Mouse (Mus musculus) forebrain, embryonic 11.5 days (tissue): ENCODE results near the gene Gne. TPM values are rescaled to one million over a fixed set of nuclear protein-coding genes. Genes with fewer than 3 reads are reported as not detected.

Source experiments
- ATAC-seq: fragments of 200-750 bp; cut with Nextera tagmentation; replicated peaks from 2 replicates; pipeline ENCODE4 v1.8.0; 2017; ENCODE audit warnings: moderate TSS enrichment; ENCODE audit not compliant: low FRiP score
- DNase-seq: peaks from one replicate; pipeline ENCODE4 v3.0.0-alpha.2; 2017; ENCODE audit warnings: low spot score
- H3K27ac ChIP-seq: fragments of 300-500 bp; sonication (generic); 2 replicates; pipeline ENCODE4 v1.5.1; 2014; ENCODE audit warnings: low read depth, low read length
- H3K27me3 ChIP-seq: fragments of 300-500 bp; sonication (generic); 2 replicates; pipeline ENCODE4 v1.6.1; 2014; ENCODE audit warnings: mild to moderate bottlenecking, low read length, mixed read lengths; ENCODE audit not compliant: control insufficient read depth, insufficient read depth
- H3K36me3 ChIP-seq: fragments of 300-500 bp; sonication (generic); 2 replicates; pipeline ENCODE4 v1.6.1; 2014; ENCODE audit warnings: mild to moderate bottlenecking, low read length, moderate library complexity, mixed read lengths; ENCODE audit not compliant: control insufficient read depth, insufficient read depth
- H3K4me1 ChIP-seq: fragments of 300-500 bp; sonication (generic); replicated peaks from 2 replicates; pipeline ENCODE4 v1.6.1; 2014; ENCODE audit warnings: low read length, mixed read lengths; ENCODE audit not compliant: control insufficient read depth, insufficient read depth
- H3K4me2 ChIP-seq: fragments of 300-500 bp; sonication (generic); 2 replicates; pipeline ENCODE4 v1.6.1; 2014; ENCODE audit warnings: low read depth, mild to moderate bottlenecking, low read length, moderate library complexity, mixed read lengths; ENCODE audit not compliant: severe bottlenecking
- H3K4me3 ChIP-seq: fragments of 300-500 bp; sonication (generic); 2 replicates; pipeline ENCODE4 v1.5.1; 2014; ENCODE audit warnings: low read depth, low read length
- H3K9ac ChIP-seq: fragments of 300-500 bp; sonication (generic); 2 replicates; pipeline ENCODE4 v1.6.1; 2014; ENCODE audit warnings: low read length
- H3K9me3 ChIP-seq: fragments of 300-500 bp; sonication (generic); 2 replicates; pipeline ENCODE4 v1.6.1; 2016; ENCODE audit warnings: low read length, mixed read lengths; ENCODE audit not compliant: control insufficient read depth
- WGBS: fragments of 180-500 bp; shearing (Covaris S2); extraction: QIAGEN DNeasy Blood & Tissue Kit; methylation state at CpG from one replicate; pipeline ENCODE4 v1.1.7; 2014; 5-methylcytosine and 5-hydroxymethylcytosine counted together
- polyA plus RNA-seq: library from polyadenylated mRNA; unstranded; fragments of >200 nt; fragmentation: Nextera tagmentation; extraction: Ambion mirVana; gene quantifications from 2 replicates; pipeline ENCODE4 v1.2.1, GENCODE M21; 2014

Gene Gne
- polyA plus RNA-seq, 1 experiment from 2014 or later, result 18.8 TPM

- Histone ChIP-seq H3K27ac (no peak overlapping the region), H3K4me2 (no peak overlapping the region), H3K27me3 (no peaks in the 10 kb centered on the region), H3K36me3 (no peaks in the 10 kb centered on the region), H3K9ac (no peak overlapping the region), H3K4me3 (no peak overlapping the region), H3K4me1 (no peaks in the 10 kb centered on the region), H3K9me3 (no peaks in the 10 kb centered on the region)
- ATAC-seq (no peak), DNase-seq (no peak)
- 92% methylated on average over 11 of the region's 11 CpGs for WGBS
Measured at GRCm38 (mm10) chr4:43993072-43993471, 90.9 kb downstream of the Gne start.

- ATAC-seq (no peak), DNase-seq (no peak)
- no peak overlapping the region for H3K4me3 ChIP-seq
- H3K36me3 ChIP-seq, result no peaks in the 10 kb centered on the region
- H3K4me1 ChIP-seq, result no peaks in the 10 kb centered on the region
- no peaks in the 10 kb centered on the region for H3K27me3 ChIP-seq
- WGBS, result 87% methylated on average over 3 of the region's 3 CpGs
- no peaks in the 10 kb centered on the region for H3K9me3 ChIP-seq
- H3K27ac ChIP-seq, result no peak overlapping the region
- H3K4me2 ChIP-seq, result no peak overlapping the region
- no peak overlapping the region for H3K9ac ChIP-seq
Measured at GRCm38 (mm10) chr4:43988976-43989375, 95.0 kb downstream of the Gne start.

GRCm38 (mm10) chr4:43984326-43984725 is 99.7 kb downstream of the Gne start:
- no peak overlapping the region for H3K4me2 ChIP-seq
- no peaks in the 10 kb centered on the region; the same call in 1 of the 2 replicates for H3K4me1 ChIP-seq
- H3K9me3 ChIP-seq, result no peaks in the 10 kb centered on the region
- H3K4me3 ChIP-seq, result no peak overlapping the region
- H3K27ac ChIP-seq, result no peak overlapping the region
- H3K27me3 ChIP-seq, result peaks cover 3% of the 10 kb centered on the region; the same call in 1 of the 2 replicates
- WGBS, result 97% methylated on average over 19 of the region's 19 CpGs
- ATAC-seq (no peak), DNase-seq (no peak)
- H3K9ac ChIP-seq, result no peak overlapping the region
- no peaks in the 10 kb centered on the region for H3K36me3 ChIP-seq

Other genes with a start within 250 kb of the Gne start
- not detected in 2 replicates for gene Olfr157, start 244.0 kb downstream of the Gne start, polyA plus RNA-seq
- not detected in 2 replicates for gene Olfr155, start 232.6 kb downstream of the Gne start, polyA plus RNA-seq
- gene Reck, start 208.6 kb downstream of the Gne start, polyA plus RNA-seq, result 11.3 and 11.8 TPM in 2 replicates
- gene Glipr2, start 126.8 kb downstream of the Gne start, polyA plus RNA-seq, result 75.5 and 79.1 TPM in 2 replicates
- not detected in 2 replicates for gene Ccin, start 100.7 kb downstream of the Gne start, polyA plus RNA-seq
- 211 and 223 TPM in 2 replicates for gene Clta, start 79.7 kb downstream of the Gne start, polyA plus RNA-seq
- 58.4 and 60.3 TPM in 2 replicates for gene Rnf38, start 149.6 kb upstream of the Gne start, polyA plus RNA-seq
- gene Melk, start 216.7 kb upstream of the Gne start, polyA plus RNA-seq, result 75.0 and 78.5 TPM in 2 replicates